Mouse (Mus musculus): ENCODE results near the gene Gtf2ird2.
A peak's percentile ranks its signal among the peaks of the same experiment; 100 is the strongest.

Gtf2ird2 gene

DNA sequence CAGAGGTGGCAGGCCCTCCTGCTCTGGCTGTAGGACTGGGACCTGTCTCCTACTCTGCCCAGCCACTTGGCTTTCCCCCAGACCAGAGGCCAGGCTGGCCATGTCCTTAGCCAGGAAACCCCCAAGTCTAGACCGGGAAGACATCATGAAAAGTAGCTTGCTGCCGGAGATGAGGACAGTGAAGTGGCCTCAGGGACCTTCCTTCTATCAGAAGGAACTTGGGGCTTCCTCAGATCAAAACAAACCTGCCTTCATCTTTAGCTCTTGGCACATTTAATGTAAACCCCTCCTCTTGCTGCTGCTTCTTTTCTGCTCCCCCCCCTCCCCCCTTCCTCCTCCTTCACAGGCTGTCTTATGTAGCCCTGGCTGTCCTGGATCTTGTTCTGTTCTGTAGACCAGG lies 50.4 kb downstream of the Gtf2ird2 start:
- ATAC-seq (ENCODE audit: low TSS enrichment): no peak

DNA sequence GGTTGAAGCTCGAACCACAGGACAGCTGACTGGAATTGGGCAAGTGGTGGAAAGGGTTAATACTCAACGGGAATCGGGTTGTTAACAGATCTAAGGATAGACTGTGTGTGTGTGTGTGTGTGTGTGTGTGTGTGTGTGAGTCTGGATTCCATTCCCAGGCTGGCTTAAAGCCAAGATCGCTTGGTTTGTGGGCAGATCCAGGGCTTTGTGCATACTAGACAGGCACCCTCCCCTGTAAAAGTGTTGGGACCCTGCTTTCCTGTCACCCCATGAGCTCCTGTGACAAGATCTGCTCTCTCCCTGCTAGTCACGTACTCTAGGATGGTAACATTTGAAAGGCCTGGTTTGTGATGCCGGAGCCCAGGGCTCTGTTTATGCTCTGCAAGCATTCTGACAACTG lies 51.3 kb downstream of the Gtf2ird2 start:
- ATAC-seq (ENCODE audit: low TSS enrichment): no peak

DNA sequence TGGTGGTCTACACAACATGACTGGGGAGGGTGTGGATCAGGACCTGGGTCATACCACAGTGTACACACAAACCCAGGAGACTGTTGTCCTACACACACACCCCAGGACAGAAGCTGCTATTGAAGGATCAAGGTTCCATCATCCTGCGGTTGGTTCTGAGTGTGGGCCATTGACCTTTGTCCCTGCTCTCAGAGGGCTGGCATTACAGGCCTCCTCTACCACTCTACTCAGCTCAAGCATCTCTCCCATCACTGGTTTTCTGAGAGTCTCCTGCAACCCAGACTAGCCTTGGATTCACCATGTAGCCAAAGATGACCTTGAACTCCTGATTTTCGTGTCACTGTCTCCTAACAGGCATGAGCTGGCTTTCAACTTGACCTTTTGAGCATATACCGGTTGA lies 52.4 kb downstream of the Gtf2ird2 start:
- ATAC-seq (ENCODE audit: low TSS enrichment): no peak

GRCm38 (mm10) chr5:134236796-134237195 lies 53.0 kb downstream of the Gtf2ird2 start:
- no peak for ATAC-seq (ENCODE audit: low TSS enrichment)

DNA sequence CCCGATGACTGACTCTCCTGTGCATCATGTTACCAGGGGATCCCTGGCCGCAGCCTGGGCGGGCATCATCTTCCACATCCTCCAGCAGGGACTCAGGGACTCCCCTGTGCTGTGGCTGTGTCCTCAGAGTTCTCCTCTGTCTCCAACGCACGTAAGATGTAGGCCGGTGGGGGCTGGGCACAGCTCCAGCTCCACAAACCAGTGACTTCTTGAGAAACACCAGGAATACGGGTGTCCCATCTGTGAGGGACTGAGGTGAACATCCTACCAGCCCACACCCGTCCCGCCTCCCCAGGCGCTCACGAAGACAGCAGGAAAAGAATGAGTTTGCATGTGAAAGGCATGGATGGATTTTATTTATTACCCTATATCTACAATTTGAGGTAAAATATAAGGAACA lies 53.7 kb downstream of the Gtf2ird2 start:
- peak; percentile 21; the same call in 1 of the 2 replicates for ATAC-seq (ENCODE audit: low TSS enrichment)

DNA sequence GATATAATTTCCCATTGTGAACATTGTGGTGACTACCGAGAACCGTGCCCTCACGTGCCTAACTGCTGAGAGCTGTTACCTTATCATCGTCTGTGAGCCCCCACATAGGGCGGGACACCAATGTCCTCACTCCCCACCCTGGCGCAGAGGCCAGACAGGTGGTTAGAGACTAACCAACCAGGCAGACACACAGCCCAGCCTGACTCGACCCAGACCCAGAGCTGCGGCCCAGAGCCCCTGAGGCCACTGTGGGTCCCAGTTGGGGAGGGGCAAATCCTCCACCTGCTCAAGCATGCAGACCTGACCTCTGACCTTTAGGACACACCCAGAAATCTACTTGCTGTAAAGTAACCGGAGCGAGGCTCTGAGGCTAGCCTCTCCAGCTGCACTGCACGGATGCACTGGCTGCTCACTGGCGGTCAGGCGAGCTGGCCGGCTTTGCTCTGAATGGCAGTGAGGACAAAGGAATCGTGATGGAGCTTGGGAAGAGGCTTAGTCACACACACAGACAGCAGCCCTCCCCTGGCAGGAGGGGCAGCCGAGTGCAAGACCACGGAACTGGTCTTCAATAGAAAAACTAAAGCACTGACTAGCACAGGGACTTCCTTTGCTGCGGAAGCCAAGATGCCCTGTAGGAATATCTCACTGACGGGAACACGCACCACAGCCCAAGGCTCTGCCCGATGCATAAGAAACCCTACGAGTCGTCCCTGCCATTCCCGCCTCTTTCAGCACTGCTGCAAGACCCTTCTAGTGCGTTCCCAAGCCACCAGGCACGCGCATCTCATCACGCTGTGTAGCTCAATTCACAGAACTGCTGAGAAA lies 54.3 kb downstream of the Gtf2ird2 start:
- no peak; the same call in 1 of the 2 replicates for ATAC-seq (ENCODE audit: low TSS enrichment)

DNA sequence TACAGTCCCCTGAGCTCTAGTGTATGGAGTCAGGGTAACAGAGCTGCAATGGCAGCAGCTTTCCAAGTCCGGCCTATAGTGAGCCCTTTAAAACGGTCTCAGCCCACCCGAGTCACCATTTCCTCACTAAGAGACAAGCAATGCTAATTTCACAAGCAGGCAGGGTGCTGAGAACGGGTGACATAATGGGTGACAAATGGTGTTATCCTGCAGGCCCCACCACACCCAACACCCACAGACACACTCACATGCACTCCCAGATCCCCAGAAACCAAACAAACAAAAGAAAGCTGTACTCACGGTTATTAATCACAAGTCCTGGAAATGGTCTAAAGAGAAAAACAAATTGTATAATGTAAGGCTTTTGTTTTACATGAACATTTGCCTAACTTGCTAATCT lies 58.0 kb downstream of the Gtf2ird2 start:
- no peak for ATAC-seq (ENCODE audit: low TSS enrichment)

DNA sequence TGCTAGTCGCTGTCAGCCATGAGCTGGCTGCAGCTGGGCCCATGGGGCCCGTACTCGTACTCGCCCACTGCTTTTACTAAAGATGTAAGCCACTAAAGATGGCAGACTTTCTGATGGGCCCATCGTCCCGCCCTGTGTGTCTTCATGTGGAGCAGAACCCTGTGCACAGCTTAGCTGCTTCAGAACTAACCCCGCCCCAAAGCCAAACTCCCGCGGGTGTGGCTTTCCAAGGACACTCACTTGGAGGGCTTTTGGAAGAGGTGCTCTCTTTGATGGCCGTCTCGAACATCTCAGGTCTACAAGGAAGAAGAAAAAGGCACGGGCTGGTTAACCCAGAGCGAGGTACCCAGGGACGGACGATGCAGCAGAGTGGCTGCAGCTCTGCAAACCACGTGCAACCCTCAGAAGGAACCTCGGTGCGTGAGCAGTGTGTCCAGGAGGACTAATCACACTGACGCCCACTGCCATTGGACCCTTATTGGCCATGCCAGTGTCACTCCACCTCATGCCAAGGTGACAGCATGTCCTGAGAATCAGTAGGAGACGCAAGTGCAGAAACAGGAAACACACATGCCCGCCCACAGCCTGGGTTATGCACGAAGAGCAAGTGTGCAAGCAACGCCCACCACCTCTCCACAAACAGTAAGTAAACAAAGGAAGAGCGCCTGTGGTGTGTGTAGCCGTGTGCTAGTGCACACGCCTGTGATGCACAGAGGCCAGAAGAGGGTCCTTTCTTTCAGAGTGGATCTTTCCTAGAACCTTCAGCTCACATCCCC lies 60.0 kb downstream of the Gtf2ird2 start:
- ATAC-seq (ENCODE audit: low TSS enrichment): no peak

DNA sequence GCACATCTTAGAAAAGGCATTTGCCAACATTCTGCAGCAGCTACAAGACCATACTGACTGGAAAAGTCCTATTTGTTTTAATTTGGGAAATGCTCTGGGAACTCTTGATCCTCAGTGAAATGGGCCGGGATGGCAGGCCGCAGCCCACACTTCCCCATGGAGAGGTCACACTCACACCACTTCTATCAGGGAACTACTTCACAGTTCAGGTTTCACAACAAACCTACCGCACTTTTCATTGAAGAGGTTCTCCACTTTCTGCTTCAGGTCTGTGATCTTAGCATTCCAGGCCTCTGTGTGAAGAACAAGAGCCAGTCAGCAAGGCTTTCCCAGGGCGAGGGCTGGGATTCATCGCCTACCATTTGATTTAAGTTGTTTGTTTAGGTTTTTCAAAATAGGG lies 61.1 kb downstream of the Gtf2ird2 start:
- ATAC-seq (ENCODE audit: low TSS enrichment): no peak

- no peak for ATAC-seq (ENCODE audit: low TSS enrichment)
Observed at GRCm38 (mm10) chr5:134246146-134246545, 62.3 kb downstream of the Gtf2ird2 start.

GRCm38 (mm10) chr5:134248608-134249244 lies 64.9 kb downstream of the Gtf2ird2 start:
- peak; percentile 13; the same call in 1 of the 2 replicates for ATAC-seq (ENCODE audit: low TSS enrichment)

- ATAC-seq (ENCODE audit: low TSS enrichment): peak; percentile 71
Observed at GRCm38 (mm10) chr5:134249245-134249649, 65.4 kb downstream of the Gtf2ird2 start.

GRCm38 (mm10) chr5:134250601-134251000 lies 66.8 kb downstream of the Gtf2ird2 start:
- no peak for ATAC-seq (ENCODE audit: low TSS enrichment)

DNA sequence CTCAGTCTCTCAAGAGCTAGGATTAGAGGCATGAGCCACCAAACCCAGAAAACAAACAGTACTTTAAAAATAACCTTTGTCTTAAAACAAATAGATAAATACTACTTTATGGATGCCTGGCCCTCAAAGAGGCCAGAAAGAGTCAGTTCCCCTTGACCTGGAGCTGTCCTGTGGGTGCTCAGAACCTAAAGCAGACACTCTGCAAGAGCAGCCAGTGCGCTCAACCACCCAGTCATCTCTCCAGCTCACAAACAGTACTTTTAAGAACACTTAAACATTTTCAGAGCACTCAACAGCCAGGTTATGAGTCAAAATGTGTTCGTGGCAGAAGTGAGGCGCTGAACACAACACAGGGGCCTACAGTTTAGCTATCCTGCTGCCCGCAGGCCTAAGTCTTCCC lies 67.3 kb downstream of the Gtf2ird2 start:
- ATAC-seq (ENCODE audit: low TSS enrichment): no peak

DNA sequence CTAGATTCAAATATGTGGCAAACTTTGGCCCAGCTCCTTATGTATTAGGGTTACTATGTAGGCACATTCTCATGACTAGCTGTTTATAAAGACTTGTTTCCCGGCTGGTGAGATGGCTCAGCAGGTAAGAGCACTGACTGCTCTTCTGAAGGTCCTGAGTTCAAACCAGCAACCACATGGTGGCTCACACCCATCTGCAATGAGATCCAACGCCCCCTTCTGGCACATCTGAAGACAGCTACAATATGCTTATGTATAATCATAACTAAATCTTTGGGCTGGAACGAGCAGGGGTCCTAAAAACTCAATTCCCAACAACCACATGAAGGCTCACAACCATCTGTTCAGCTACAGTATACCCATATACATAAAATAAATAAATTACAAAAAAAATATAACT lies 70.0 kb downstream of the Gtf2ird2 start:
- no peak for ATAC-seq (ENCODE audit: low TSS enrichment)

DNA sequence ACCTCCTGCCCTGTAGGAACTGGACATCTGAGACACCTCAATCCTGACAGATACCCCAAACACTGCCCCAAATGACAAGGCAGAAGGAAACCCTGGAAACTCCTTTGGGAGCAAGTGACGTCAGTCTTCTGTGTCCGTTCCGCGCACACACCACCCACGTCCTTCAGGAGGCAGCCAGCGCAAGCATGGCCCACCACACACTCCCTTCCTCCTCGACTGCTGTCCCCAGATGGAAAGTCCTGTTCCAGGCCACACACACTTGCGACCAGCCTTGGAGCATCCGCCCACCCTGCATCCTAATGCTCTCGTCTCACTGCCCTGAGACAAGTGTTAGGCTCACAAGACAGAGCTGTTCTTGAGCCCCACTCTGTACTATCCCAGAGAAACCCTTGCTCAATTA lies 71.5 kb downstream of the Gtf2ird2 start:
- ATAC-seq (ENCODE audit: low TSS enrichment): peak; percentile 65

- ATAC-seq (ENCODE audit: low TSS enrichment): peak; percentile 64
Observed at GRCm38 (mm10) chr5:134257349-134258031, 73.7 kb downstream of the Gtf2ird2 start.

DNA sequence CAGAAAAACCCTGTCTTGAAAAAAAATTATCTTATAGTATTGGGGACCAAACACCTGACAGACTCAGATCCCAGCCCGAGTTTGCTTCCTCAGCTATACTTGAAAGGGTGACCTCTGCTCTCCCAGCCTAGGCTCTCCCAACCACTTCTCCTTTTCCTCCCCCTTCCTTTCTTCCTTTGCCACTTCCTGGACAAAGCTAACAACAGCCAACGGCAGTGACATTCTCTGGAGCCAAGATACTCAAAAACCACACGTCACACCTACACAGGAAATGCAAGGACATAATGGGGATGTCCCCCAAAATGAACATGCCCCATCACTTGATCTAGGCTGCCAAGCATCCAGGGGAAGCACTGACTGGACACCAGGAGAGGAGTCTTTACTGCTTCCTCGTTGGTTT lies 74.6 kb downstream of the Gtf2ird2 start:
- no peak for ATAC-seq (ENCODE audit: low TSS enrichment)

GRCm38 (mm10) chr5:134258934-134259333 lies 75.1 kb downstream of the Gtf2ird2 start:
- ATAC-seq (ENCODE audit: low TSS enrichment): no peak

- ATAC-seq (ENCODE audit: low TSS enrichment): no peak
Observed at GRCm38 (mm10) chr5:134260001-134260636, 76.3 kb downstream of the Gtf2ird2 start.

- no peak for ATAC-seq (ENCODE audit: low TSS enrichment)
Observed at GRCm38 (mm10) chr5:134265890-134266289, 82.1 kb downstream of the Gtf2ird2 start.

Data from frontal cortex, adult (tissue).